Mouse (Mus musculus) thymus, adult 2 months (tissue): ENCODE data around the gene Camk2b. TPM values are rescaled to one million over a fixed set of nuclear protein-coding genes. Genes with fewer than 3 reads are reported as not detected.
"Not testable (repeated sequence)": the region's sequence is repeated elsewhere in the genome, so short reads cannot be mapped to it uniquely, and the experiment has no call there.

Source experiments
- DNase-seq: peaks from one replicate; pipeline ENCODE4 v3.0.0; 2021
- H3K27ac ChIP-seq: fragments of 200-500 bp; 2 replicates; pipeline ENCODE4 v1.5.1; 2012; ENCODE audit warnings: low read length, control low read depth; ENCODE audit not compliant: control insufficient read depth, insufficient read depth
- H3K27me3 ChIP-seq: fragments of 200-500 bp; 2 replicates; pipeline ENCODE4 v1.6.1; 2012; ENCODE audit warnings: mild to moderate bottlenecking, low read length, moderate library complexity, mixed read lengths; ENCODE audit not compliant: control insufficient read depth, insufficient read depth
- H3K36me3 ChIP-seq: fragments of 200-500 bp; 2 replicates; pipeline ENCODE4 v1.6.1; 2012; ENCODE audit warnings: mild to moderate bottlenecking, low read length, moderate library complexity; ENCODE audit not compliant: control insufficient read depth, insufficient read depth
- H3K4me1 ChIP-seq: fragments of 200-500 bp; replicated peaks from 2 replicates; pipeline ENCODE4 v1.6.1; 2012; ENCODE audit warnings: low read length; ENCODE audit not compliant: control insufficient read depth, insufficient read depth
- H3K4me3 ChIP-seq: fragments of 200-500 bp; 2 replicates; pipeline ENCODE4 v1.5.1; 2012; ENCODE audit warnings: mild to moderate bottlenecking, low read length, control low read depth, moderate library complexity; ENCODE audit not compliant: control insufficient read depth, insufficient read depth
- CTCF ChIP-seq: fragments of 200-500 bp; IDR thresholded peaks from 2 replicates; pipeline ENCODE4 v1.5.1; 2012; ENCODE audit warnings: mild to moderate bottlenecking, control low read depth, low read length, moderate library complexity, borderline replicate concordance; ENCODE audit not compliant: control insufficient read depth, poor library complexity, insufficient read depth; ENCODE audit errors: extremely low read depth
- POLR2A ChIP-seq: fragments of 200-500 bp; IDR thresholded peaks from 2 replicates; pipeline ENCODE4 v1.6.1; 2012; ENCODE audit warnings: mild to moderate bottlenecking, low read length, control low read depth, moderate library complexity; ENCODE audit not compliant: control insufficient read depth, poor library complexity, insufficient read depth; ENCODE audit errors: extremely low read depth
- WGBS: fragments of 180-500 bp; shearing (Covaris S2); methylation state at CpG from one replicate; pipeline ENCODE4 v1.1.7; 2018; 5-methylcytosine and 5-hydroxymethylcytosine counted together
- polyA plus RNA-seq: library from polyadenylated mRNA; depleted of rRNA; stranded (reverse); fragments of >200 nt; gene quantifications from 2 replicates; pipeline ENCODE4 v1.2.3, GENCODE M21; 2012

Camk2b gene
- polyA plus RNA-seq, 1 experiment: 6.0 TPM

DNA sequence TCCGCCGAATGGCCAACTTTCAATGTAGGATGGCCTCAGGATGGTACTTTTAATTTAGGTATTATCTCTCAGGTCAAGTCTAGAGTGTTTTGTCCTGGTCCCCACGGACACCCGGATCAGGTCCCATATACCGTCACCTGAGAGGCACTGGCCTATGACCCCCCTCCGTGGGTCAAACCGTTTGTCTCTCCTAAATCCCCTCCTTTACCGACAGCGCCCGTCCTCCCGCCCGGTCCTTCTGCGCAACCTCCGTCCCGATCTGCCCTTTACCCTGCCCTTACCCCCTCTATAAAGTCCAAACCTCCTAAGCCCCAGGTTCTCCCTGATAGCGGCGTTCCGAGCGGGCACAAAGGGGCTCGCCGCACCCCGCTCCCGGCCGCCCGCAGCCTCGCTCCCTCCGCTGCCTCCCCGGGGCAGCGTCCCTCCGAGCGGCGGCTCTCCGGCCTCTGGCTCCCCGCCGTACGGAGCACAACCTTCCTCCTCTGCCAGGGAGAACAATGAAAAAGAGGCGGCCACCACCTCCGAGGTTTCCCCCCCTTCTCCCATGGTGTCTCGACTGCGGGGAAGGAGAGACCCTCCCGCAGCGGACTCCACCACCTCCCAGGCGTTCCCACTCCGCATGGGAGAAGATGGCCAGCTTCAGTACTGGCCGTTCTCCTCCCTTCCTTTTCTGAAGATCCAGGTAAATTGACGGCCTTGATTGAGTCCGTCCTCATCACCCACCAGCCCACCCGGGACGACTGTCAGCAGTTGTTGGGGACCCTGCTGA, 59.0 kb downstream of the Camk2b start:
- H3K27me3 ChIP-seq, DNase-seq: not testable (repeated sequence)
- peaks cover 32% of the 10 kb centered on the region for H3K4me1 ChIP-seq
- H3K4me3 ChIP-seq: peak overlapping the region; percentile 95
- 2% methylated on average over 25 of the region's 49 CpGs for WGBS
- H3K36me3 ChIP-seq: peaks cover 12% of the 10 kb centered on the region
- peak overlapping the region; percentile 60 for H3K27ac ChIP-seq

DNA sequence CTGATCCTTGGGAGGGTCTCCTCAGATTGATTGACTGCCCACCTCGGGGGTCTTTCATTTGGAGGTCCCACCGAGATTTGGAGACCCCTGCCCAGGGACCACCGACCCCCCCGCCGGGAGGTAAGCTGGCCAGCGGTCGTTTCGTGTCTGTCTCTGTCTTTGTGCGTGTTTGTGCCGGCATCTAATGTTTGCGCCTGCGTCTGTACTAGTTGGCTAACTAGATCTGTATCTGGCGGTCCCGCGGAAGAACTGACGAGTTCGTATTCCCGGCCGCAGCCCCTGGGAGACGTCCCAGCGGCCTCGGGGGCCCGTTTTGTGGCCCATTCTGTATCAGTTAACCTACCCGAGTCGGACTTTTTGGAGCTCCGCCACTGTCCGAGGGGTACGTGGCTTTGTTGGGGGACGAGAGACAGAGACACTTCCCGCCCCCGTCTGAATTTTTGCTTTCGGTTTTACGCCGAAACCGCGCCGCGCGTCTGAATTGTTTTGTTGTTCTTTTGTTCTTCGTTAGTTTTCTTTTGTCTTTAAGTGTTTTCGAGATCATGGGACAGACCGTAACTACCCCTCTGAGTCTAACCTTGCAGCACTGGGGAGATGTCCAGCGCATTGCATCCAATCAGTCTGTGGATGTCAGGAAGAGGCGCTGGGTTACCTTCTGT, 59.7 kb downstream of the Camk2b start:
- DNase-seq, H3K27me3 ChIP-seq, H3K36me3 ChIP-seq: not testable (repeated sequence)
- Histone ChIP-seq H3K4me3 (peak overlapping the region; percentile 85), H3K27ac (peak overlapping the region; percentile 61), H3K4me1 (peaks cover 39% of the 10 kb centered on the region)
- under 1% methylated on average over 38 of the region's 44 CpGs for WGBS

DNA sequence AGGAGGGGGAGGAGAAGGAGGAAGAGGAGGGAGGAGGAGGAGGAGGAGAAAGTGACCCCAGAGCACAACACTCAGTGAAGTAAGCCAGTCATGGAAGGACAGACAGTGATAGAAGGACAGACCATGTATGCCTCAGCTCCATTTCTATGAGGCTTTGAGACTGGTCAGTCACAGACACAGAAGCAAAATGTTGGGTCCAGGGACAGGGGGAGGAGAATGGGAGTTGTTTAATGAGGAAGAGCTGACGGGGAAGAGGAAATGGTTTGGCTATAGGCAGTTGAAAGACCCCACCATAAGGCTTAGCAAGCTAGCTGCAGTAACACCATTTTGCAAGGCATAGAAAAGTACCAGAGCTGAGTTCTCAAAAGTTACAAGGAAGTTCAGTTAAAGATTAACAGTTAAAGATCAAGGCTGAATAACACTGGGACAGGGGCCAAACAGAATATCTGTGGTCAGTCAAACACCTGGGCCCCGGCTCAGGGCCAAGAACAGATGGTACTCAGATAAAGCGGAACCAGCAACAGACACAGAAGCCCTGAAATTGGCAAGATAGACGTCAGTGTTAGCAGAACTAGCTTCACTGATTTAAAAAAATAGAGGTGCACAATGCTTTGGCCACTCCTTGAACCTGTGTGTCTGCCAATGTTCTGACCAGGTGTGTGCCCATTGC, 60.7 kb downstream of the Camk2b start:
- H3K4me3 ChIP-seq: not testable (repeated sequence)

DNA sequence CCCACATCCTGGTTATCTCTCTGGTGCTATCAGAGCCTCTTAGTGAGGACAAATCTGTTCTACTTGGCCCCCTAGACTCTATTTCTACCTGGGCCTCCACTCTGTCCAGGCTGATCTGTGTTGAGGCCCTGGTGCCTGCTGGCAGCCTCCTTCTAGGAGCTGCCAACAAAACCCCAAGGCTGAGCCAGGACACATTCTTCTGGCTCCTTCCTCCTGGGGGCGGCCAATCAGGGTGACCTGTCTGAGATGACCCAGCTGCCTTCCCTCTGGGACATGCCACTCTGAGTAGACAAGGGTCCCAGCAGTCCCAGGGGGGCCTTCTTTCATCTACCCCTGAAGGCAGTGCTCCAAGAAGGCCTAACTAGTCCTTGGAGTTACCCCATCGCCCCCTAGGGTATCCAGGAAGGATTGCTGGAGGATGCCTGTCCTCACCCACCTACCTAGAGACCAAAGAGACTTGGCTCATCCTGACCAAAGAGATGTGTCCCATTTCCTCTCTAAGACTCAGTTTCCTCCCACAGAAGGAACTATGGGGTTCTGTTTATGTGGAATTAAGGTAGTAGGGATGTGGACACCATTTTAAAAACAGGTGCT, 63.0 kb downstream of the Camk2b start:
- TF ChIP-seq CTCF (no peak), POLR2A (no peak)
- Histone ChIP-seq H3K4me1 (peaks cover 48% of the 10 kb centered on the region), H3K36me3 (no peaks in the 10 kb centered on the region), H3K27ac (no peak overlapping the region), H3K4me3 (no peak overlapping the region), H3K27me3 (no peaks in the 10 kb centered on the region)
- WGBS: 61% methylated on average over 2 of the region's 2 CpGs
- no peak for DNase-seq

More for the DNA sequence above, 60.7 kb downstream of the Camk2b start:
- not testable (repeated sequence) for DNase-seq, H3K36me3 ChIP-seq, H3K27me3 ChIP-seq
- Histone ChIP-seq H3K4me1 (peaks cover 48% of the 10 kb centered on the region), H3K27ac (0 out of 2 replicates have a peak overlapping the region, but pooled peaks have one; percentile 17)
- 3% methylated on average over 1 of the region's 4 CpGs for WGBS

DNA sequence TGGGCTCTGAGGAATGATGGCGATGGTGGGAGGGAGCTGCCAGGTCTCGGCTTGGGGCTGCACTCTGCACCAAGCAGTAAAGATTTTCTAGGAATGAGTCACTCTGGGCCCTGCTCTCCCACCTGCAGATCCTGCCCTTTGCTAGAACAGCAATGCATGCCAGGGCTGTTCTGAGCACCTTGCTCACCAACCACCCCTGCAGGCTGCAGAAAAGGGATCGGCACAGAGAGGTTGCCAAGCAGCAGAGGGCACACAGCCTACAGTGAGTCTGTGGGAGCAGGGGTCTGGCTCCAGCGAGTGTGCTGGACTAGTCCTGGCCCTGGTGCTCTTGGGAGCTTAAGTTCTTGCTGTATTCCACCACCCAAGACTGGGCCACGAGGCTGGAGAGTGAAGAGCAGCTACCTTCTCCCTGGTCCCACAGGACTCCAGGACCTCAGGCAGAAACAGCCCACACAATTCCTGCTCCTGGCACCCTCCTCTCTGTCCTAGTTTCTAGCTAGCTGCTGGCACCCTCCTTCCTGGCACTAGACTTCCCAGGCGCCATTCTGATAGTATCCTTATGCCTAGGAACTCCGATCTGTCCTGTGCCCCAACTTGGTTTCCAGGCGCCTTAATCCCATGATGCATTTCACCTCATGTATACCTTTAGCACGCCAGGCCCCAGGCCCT, 64.0 kb downstream of the Camk2b start:
- H3K36me3 ChIP-seq: no peaks in the 10 kb centered on the region
- H3K27me3 ChIP-seq: no peaks in the 10 kb centered on the region
- TF ChIP-seq CTCF (no peak), POLR2A (no peak)
- no peak for DNase-seq
- H3K27ac ChIP-seq: no peak overlapping the region
- no peak overlapping the region for H3K4me3 ChIP-seq
- WGBS: 88% methylated on average over 9 of the region's 9 CpGs
- peaks cover 48% of the 10 kb centered on the region for H3K4me1 ChIP-seq

DNA sequence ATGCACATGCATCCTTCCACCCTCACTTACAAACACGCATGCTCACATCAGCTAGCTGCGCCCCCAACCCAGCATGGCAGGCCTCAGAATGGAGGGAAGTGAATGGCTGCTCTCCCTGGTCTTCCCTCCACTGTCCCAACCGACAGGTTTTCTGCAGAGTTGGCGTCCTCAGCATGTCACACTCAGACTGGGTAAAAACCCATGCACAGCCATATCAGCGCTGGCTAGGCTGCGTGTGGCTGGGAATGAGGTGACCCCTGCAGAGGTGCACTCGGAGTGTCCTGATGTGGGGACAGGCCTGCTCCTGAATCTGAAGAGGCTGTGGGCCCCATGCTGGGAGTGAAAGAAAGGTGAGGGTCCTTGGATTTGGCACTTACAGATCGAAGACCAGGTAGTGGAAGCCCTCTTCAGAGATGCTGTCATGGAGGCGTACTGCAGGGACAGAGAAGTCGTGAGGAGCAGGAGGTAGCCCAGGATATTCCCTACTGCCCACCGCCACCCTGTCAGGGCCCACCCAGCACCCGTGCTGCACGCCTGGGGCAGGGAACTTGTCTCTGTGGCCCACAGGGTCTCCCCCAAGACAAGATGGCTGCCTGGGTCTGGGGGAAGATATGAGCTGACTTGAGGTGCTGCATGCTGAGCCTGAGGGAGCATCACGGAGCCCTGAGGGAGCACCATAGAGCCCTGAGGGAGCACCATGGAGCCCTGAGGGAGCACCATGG, 65.0 kb downstream of the Camk2b start:
- no peaks in the 10 kb centered on the region for H3K36me3 ChIP-seq
- DNase-seq: no peak
- WGBS: 76% methylated on average over 14 of the region's 14 CpGs
- no peaks in the 10 kb centered on the region for H3K27me3 ChIP-seq
- peak overlapping the region; percentile 51 for H3K27ac ChIP-seq
- TF ChIP-seq CTCF (0 out of 2 replicates have a peak, but pooled peaks have one; percentile 15), POLR2A (no peak)
- H3K4me1 ChIP-seq: peaks cover 48% of the 10 kb centered on the region
- H3K4me3 ChIP-seq: no peak overlapping the region
